Mouse (Mus musculus) ES-E14 (cell line): ENCODE results near the gene Sema3b.

ENCODE experiments used
- HCFC1 ChIP-seq: IDR thresholded peaks from 2 replicates; pipeline ENCODE4 v1.6.1; 2012; ENCODE audit warnings: low read length, inconsistent platforms, borderline replicate concordance; ENCODE audit not compliant: insufficient read depth
- MAFK ChIP-seq: IDR thresholded peaks from 2 replicates; pipeline ENCODE4 v1.6.1; 2014; ENCODE audit warnings: mild to moderate bottlenecking, low read depth, low read length, inconsistent platforms; ENCODE audit not compliant: insufficient read depth
- ZC3H11A ChIP-seq: IDR thresholded peaks from 2 replicates; pipeline ENCODE4 v1.6.1; 2012; ENCODE audit warnings: low read depth, mild to moderate bottlenecking, inconsistent platforms, low read length, borderline replicate concordance
- ZNF384 ChIP-seq: IDR thresholded peaks from 2 replicates; pipeline ENCODE4 v1.6.1; 2012; ENCODE audit warnings: low read depth, low read length, inconsistent platforms

DNA sequence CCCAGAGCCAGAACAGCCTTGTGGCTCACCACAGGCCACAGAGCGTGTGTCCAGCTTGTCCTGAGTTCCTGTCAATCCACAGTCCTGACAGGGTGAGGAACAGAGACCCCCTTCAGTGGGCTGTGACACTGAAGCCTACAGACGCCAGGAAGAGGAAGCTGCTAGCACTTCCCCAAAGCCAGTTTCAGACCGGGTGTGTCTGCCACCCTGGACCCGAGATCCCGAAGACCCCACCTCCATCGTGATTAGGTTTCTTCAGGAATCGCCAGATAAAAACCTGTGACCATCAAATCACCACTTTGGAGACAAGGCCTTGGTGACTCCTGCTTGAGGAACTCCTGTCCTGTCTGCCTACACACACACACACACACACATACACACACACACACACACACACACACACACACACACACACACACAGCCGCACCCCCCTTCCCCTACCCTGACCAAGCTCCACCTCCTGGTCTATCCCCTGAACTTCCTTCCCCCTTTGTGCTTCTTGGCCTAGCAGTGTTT is 31.3 kb upstream of the Sema3b start:
- TF ChIP-seq ZNF384 (no peak), HCFC1 (no peak), MAFK (no peak), ZC3H11A (no peak)
